Mouse (Mus musculus) MEL (cell line): ENCODE data around the gene Stk4. TPM values are rescaled to one million over a fixed set of nuclear protein-coding genes. Genes with fewer than 3 reads are reported as not detected.

ENCODE experiments used
- DNase-seq: peaks from one replicate; pipeline ENCODE4 v3.0.0; 2011; ENCODE audit warnings: low read depth, low spot score
- H3K27ac ChIP-seq: 2 replicates; pipeline ENCODE4 v1.5.1; 2012; ENCODE audit warnings: low read depth, mild to moderate bottlenecking, control low read depth, low read length, moderate library complexity; ENCODE audit not compliant: control insufficient read depth
- H3K27me3 ChIP-seq, 2 experiments: fragments of 150-350 bp in 1 of 2; sonication (generic) in 1 of 2; 2 replicates each; pipeline ENCODE4 v1.6.1; 2012; ENCODE audit warnings: low read length in 2 of 2, mild to moderate bottlenecking in 2 of 2, improper control_type of control experiment in 1 of 2, moderate library complexity in 1 of 2; ENCODE audit not compliant: insufficient read depth in 2 of 2, control insufficient read depth in 1 of 2
- H3K36me3 ChIP-seq, 2 experiments: 2 replicates each; pipeline ENCODE4 v1.6.1; 2012 to 2014; ENCODE audit warnings: low read length in 2 of 2, improper control_type of control experiment in 1 of 2, inconsistent platforms in 1 of 2, mild to moderate bottlenecking in 1 of 2; ENCODE audit not compliant: insufficient read depth in 2 of 2, control insufficient read depth in 1 of 2
- H3K4me1 ChIP-seq, 2 experiments: fragments of 150-350 bp in 1 of 2; sonication (generic) in 1 of 2; 2 replicates each; pipeline ENCODE4 v1.6.1; 2012; ENCODE audit warnings: low read length in 2 of 2, improper control_type of control experiment in 1 of 2, mild to moderate bottlenecking in 1 of 2; ENCODE audit not compliant: insufficient read depth in 2 of 2, control insufficient read depth in 1 of 2
- H3K4me3 ChIP-seq, 2 experiments: fragments of 150-350 bp in 1 of 2; sonication (generic) in 1 of 2; 2 replicates each; pipeline ENCODE4 v1.5.1; 2012; ENCODE audit warnings: low read depth in 2 of 2, low read length in 2 of 2, mild to moderate bottlenecking in 2 of 2, moderate library complexity in 2 of 2, control low read depth in 1 of 2, improper control_type of control experiment in 1 of 2; ENCODE audit not compliant: control insufficient read depth in 1 of 2, insufficient read depth in 1 of 2
- H3K79me2 ChIP-seq: 2 replicates; pipeline ENCODE4 v1.6.1; 2012; ENCODE audit warnings: mild to moderate bottlenecking, low read length, moderate library complexity; ENCODE audit not compliant: control insufficient read depth, poor library complexity, insufficient read depth
- H3K9ac ChIP-seq: 2 replicates; pipeline ENCODE4 v1.6.1; 2012; ENCODE audit warnings: low read depth, mild to moderate bottlenecking, control low read depth, low read length, moderate library complexity; ENCODE audit not compliant: control insufficient read depth, poor library complexity, severe bottlenecking
- H3K9me3 ChIP-seq: fragments of 150-350 bp; sonication (generic); replicated peaks from 2 replicates; pipeline ENCODE4 v1.6.1; 2012; ENCODE audit warnings: mild to moderate bottlenecking, low read length, improper control_type of control experiment, moderate library complexity; ENCODE audit not compliant: insufficient read depth
- CHD1 ChIP-seq: IDR thresholded peaks from 2 replicates; pipeline ENCODE4 v1.6.1; 2012; ENCODE audit warnings: low read depth, mild to moderate bottlenecking, inconsistent platforms, low read length, improper control_type of control experiment
- CTCF ChIP-seq, 3 experiments: IDR thresholded peaks in 2 of 3; conservative IDR thresholded peaks in 1 of 3; 2 replicates each; pipeline ENCODE4 v1.5.1; 2011 to 2012; ENCODE audit warnings: low read length in 3 of 3, low read depth in 2 of 3, mild to moderate bottlenecking in 2 of 3, improper control_type of control experiment in 1 of 3, inconsistent platforms in 1 of 3, mixed read lengths in 1 of 3, moderate library complexity in 1 of 3; ENCODE audit not compliant: control insufficient read depth in 1 of 3, insufficient read depth in 1 of 3, poor library complexity in 1 of 3, severe bottlenecking in 1 of 3
- ELF1 ChIP-seq: IDR thresholded peaks from 2 replicates; pipeline ENCODE4 v1.6.1; 2014; ENCODE audit warnings: low read depth, mild to moderate bottlenecking, inconsistent platforms, low read length, improper control_type of control experiment, moderate library complexity
- EP300 ChIP-seq, 2 experiments: IDR thresholded peaks; 2 replicates each; pipeline ENCODE4 v1.6.1; 2011; ENCODE audit warnings: improper control_type of control experiment in 2 of 2, low read length in 2 of 2, low read depth in 1 of 2, mild to moderate bottlenecking in 1 of 2
- ETS1 ChIP-seq: IDR thresholded peaks from 2 replicates; pipeline ENCODE4 v1.6.1; 2012; ENCODE audit warnings: low read depth, mild to moderate bottlenecking, inconsistent platforms, low read length, improper control_type of control experiment, moderate library complexity
- GATA1 ChIP-seq: IDR thresholded peaks from 2 replicates; pipeline ENCODE4 v1.6.1; 2011; ENCODE audit warnings: low read depth, low read length, improper control_type of control experiment
- HCFC1 ChIP-seq: IDR thresholded peaks from 2 replicates; pipeline ENCODE4 v1.6.1; 2012; ENCODE audit warnings: low read depth, mild to moderate bottlenecking, inconsistent platforms, low read length, improper control_type of control experiment, moderate library complexity
- JUND ChIP-seq: IDR thresholded peaks from 2 replicates; pipeline ENCODE4 v1.6.1; 2011; ENCODE audit warnings: low read depth, mild to moderate bottlenecking, improper control_type of control experiment, low read length
- MAX ChIP-seq: IDR thresholded peaks from 2 replicates; pipeline ENCODE4 v1.6.1; 2011; ENCODE audit warnings: low read length, improper control_type of control experiment
- MAZ ChIP-seq: IDR thresholded peaks from 2 replicates; pipeline ENCODE4 v1.6.1; 2012; ENCODE audit warnings: low read depth, mild to moderate bottlenecking, inconsistent platforms, low read length, improper control_type of control experiment
- MXI1 ChIP-seq: IDR thresholded peaks from 2 replicates; pipeline ENCODE4 v1.6.1; 2011; ENCODE audit warnings: mild to moderate bottlenecking, low read depth, low read length, improper control_type of control experiment
- MYB ChIP-seq: IDR thresholded peaks from 2 replicates; pipeline ENCODE4 v1.6.1; 2011; ENCODE audit warnings: mild to moderate bottlenecking, low read depth, low read length, improper control_type of control experiment
- NELFE ChIP-seq: IDR thresholded peaks from 2 replicates; pipeline ENCODE4 v1.6.1; 2011; ENCODE audit warnings: low read depth, low read length, improper control_type of control experiment
- NRF1 ChIP-seq: IDR thresholded peaks from 2 replicates; pipeline ENCODE4 v1.6.1; 2014; ENCODE audit warnings: low read depth, mild to moderate bottlenecking, inconsistent platforms, low read length, improper control_type of control experiment, moderate library complexity; ENCODE audit not compliant: poor library complexity, insufficient read depth, severe bottlenecking
- POLR2A ChIP-seq, 2 experiments: IDR thresholded peaks; 2 replicates each; pipeline ENCODE4 v1.6.1; 2011 to 2012; ENCODE audit warnings: low read length in 2 of 2, mild to moderate bottlenecking in 2 of 2, control low read depth in 1 of 2, improper control_type of control experiment in 1 of 2, low read depth in 1 of 2, moderate library complexity in 1 of 2; ENCODE audit not compliant: control insufficient read depth in 1 of 2, insufficient read depth in 1 of 2, poor library complexity in 1 of 2
- RAD21 ChIP-seq: IDR thresholded peaks from 2 replicates; pipeline ENCODE4 v1.6.1; 2011; ENCODE audit warnings: mild to moderate bottlenecking, low read depth, low read length, improper control_type of control experiment
- SIN3A ChIP-seq: IDR thresholded peaks from 2 replicates; pipeline ENCODE4 v1.6.1; 2012; ENCODE audit warnings: low read length, improper control_type of control experiment, inconsistent platforms
- TAL1 ChIP-seq: IDR thresholded peaks from 2 replicates; pipeline ENCODE4 v1.6.1; 2012; ENCODE audit warnings: mild to moderate bottlenecking, inconsistent platforms, low read length, moderate library complexity, mixed read lengths
- UBTF ChIP-seq: IDR thresholded peaks from 2 replicates; pipeline ENCODE4 v1.6.1; 2012; ENCODE audit warnings: low read depth, mild to moderate bottlenecking, inconsistent platforms, low read length, improper control_type of control experiment, moderate library complexity, borderline replicate concordance; ENCODE audit not compliant: insufficient read depth
- USF2 ChIP-seq, 2 experiments: IDR thresholded peaks; 2 replicates each; pipeline ENCODE4 v1.6.1; 2011 to 2012; ENCODE audit warnings: improper control_type of control experiment in 2 of 2, low read length in 2 of 2, borderline replicate concordance in 1 of 2, inconsistent platforms in 1 of 2, low read depth in 1 of 2, mild to moderate bottlenecking in 1 of 2; ENCODE audit not compliant: insufficient read depth in 1 of 2
- ZKSCAN1 ChIP-seq: IDR thresholded peaks from 2 replicates; pipeline ENCODE4 v1.6.1; 2012; ENCODE audit warnings: low read depth, mild to moderate bottlenecking, inconsistent platforms, low read length, improper control_type of control experiment, moderate library complexity
- ZMIZ1 ChIP-seq: IDR thresholded peaks from 2 replicates; pipeline ENCODE4 v1.6.1; 2012; ENCODE audit warnings: low read depth, mild to moderate bottlenecking, inconsistent platforms, low read length, improper control_type of control experiment, moderate library complexity
- polyA plus RNA-seq, 2 experiments: library from polyadenylated mRNA; stranded (reverse) in 1 of 2; unstranded in 1 of 2; fragments of >175 nt in 1 of 2; fragments of >200 nt in 1 of 2; gene quantifications; 2 replicates each; pipeline versions ENCODE4 v1.2.1 to v1.2.4; 2012; ENCODE audit warnings: low replicate concordance in 2 of 2, low read depth in 1 of 2; ENCODE audit not compliant: insufficient read length in 2 of 2, insufficient read depth in 1 of 2, missing spikeins in 1 of 2
- total RNA-seq: library from RNA; depleted of rRNA; stranded (reverse); fragments of 300-350 nt; gene quantifications from 2 replicates; pipeline ENCODE4 v1.2.3, GENCODE M21; 2012

Stk4 gene
- total and polyA plus RNA-seq, 3 experiments = 46.8 to 56.1 TPM; not detected in 1

- H3K79me2 ChIP-seq = no peaks in the 10 kb centered on the region
- no peak for TF ChIP-seq POLR2A (IDR thresholded peaks at IDR 0.05; ENCODE audit: control insufficient read depth in 1 of 2, insufficient read depth in 1 of 2, low read depth in 1 of 2, low read length in 2 of 2, poor library complexity in 1 of 2)
- TF ChIP-seq NELFE = no peak
- no peak for TF ChIP-seq GATA1
- no peak for TF ChIP-seq ELF1
- TF ChIP-seq CHD1 = no peak
- TF ChIP-seq ETS1 = no peak
- TF ChIP-seq JUND = no peak
- no peak for TF ChIP-seq HCFC1
- TF ChIP-seq CTCF (IDR thresholded peaks at IDR 0.05 in 2 of 3, conservative IDR thresholded peaks at IDR 0.05 in 1 of 3; ENCODE audit: control insufficient read depth in 1 of 3, insufficient read depth in 1 of 3, low read depth in 2 of 3, low read length in 3 of 3, poor library complexity in 1 of 3, severe bottlenecking in 1 of 3) = no peak
- no peak for TF ChIP-seq NRF1
- TF ChIP-seq ZMIZ1 = no peak
- no peak for TF ChIP-seq RAD21
- no peak for TF ChIP-seq MAX
- no peak for TF ChIP-seq USF2 (IDR thresholded peaks at IDR 0.05; ENCODE audit: borderline replicate concordance in 1 of 2, insufficient read depth in 1 of 2, low read depth in 1 of 2, low read length in 2 of 2)
- no peak for TF ChIP-seq EP300 (IDR thresholded peaks at IDR 0.05; ENCODE audit: low read depth in 1 of 2, low read length in 2 of 2)
- TF ChIP-seq, all 39 proteins: peak for 0
Measured at GRCm38 (mm10) chr2:164142021-164142420, 71.9 kb downstream of the Stk4 start.

DNA sequence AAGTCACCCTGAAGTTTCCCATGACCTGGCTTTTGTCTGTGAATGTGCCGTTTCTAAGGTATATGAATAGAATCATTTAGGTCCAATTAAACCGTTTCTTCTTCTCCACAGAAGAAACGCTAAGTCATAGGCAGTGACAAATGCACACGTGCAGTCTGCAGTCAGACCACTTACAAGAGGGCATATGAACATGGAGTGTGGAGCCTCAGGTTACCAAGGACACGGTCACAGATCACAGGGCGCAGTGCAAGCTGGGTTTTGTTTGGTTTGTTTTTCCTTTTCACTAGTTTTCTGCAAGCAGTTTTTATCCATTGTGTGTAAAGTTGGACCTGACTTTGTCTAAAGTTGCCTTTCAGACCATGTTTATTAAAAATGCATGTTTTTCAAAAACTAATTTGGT lies 73.9 kb downstream of the Stk4 start:
- no peak for DNase-seq
- no peaks in the 10 kb centered on the region for H3K79me2 ChIP-seq
- H3K27me3 ChIP-seq = no peaks in the 10 kb centered on the region
- no peak for TF ChIP-seq ZKSCAN1
- TF ChIP-seq MAX = no peak
- TF ChIP-seq MYB = no peak
- no peak for TF ChIP-seq UBTF
- no peak for TF ChIP-seq TAL1
- no peak for TF ChIP-seq EP300 (IDR thresholded peaks at IDR 0.05; ENCODE audit: low read depth in 1 of 2, low read length in 2 of 2)
- no peak for TF ChIP-seq SIN3A
- no peak for TF ChIP-seq POLR2A (IDR thresholded peaks at IDR 0.05; ENCODE audit: control insufficient read depth in 1 of 2, insufficient read depth in 1 of 2, low read depth in 1 of 2, low read length in 2 of 2, poor library complexity in 1 of 2)
- TF ChIP-seq NELFE = no peak
- TF ChIP-seq MAZ = no peak
- no peak for TF ChIP-seq MXI1
- no peak for TF ChIP-seq ETS1
- no peak for TF ChIP-seq HCFC1
- TF ChIP-seq CTCF (IDR thresholded peaks at IDR 0.05 in 2 of 3, conservative IDR thresholded peaks at IDR 0.05 in 1 of 3; ENCODE audit: control insufficient read depth in 1 of 3, insufficient read depth in 1 of 3, low read depth in 2 of 3, low read length in 3 of 3, poor library complexity in 1 of 3, severe bottlenecking in 1 of 3) = no peak
- TF ChIP-seq, all 39 proteins: peak for 0
- Histone ChIP-seq H3K27ac (no peak overlapping the region), H3K4me1 (no peaks in the 10 kb centered on the region), H3K36me3 (peaks cover 0 to 11% of the 10 kb centered on the region in 2 experiments; a peak in 2 of 4 replicates), H3K9ac (no peak overlapping the region), H3K4me3 (no peak overlapping the region), H3K9me3 (no peaks in the 10 kb centered on the region)

More at GRCm38 (mm10) chr2:164142021-164142420, 71.9 kb downstream of the Stk4 start:
- H3K4me3 ChIP-seq = no peak overlapping the region
- no peak overlapping the region for H3K27ac ChIP-seq
- H3K27me3 ChIP-seq = no peaks in the 10 kb centered on the region
- H3K4me1 ChIP-seq = no peaks in the 10 kb centered on the region
- DNase-seq = no peak
- no peak overlapping the region for H3K9ac ChIP-seq
- H3K36me3 ChIP-seq = peaks cover 0 to 8% of the 10 kb centered on the region in 2 experiments; a peak in 2 of 4 replicates
- H3K9me3 ChIP-seq = no peaks in the 10 kb centered on the region
